Mouse (Mus musculus) layer of hippocampus, postnatal 10 days (tissue): ENCODE results near the gene Chfr. TPM values are rescaled to one million over a fixed set of nuclear protein-coding genes. Genes with fewer than 3 reads are reported as not detected.

Source experiments
- total RNA-seq, 2 experiments: library from RNA; stranded (reverse); gene quantifications; 2 replicates each; pipeline ENCODE4 v1.2.3; 2021

Chfr gene
- total RNA-seq, 2 experiments from 2014 or later, result 74.0 to 76.0 TPM

Other genes with a start within 250 kb of the Chfr start
- gene Gm15446, start 212.4 kb upstream of the Chfr start, total RNA-seq, result 10 to 100 TPM; 37.9 to 45.4 TPM
- 10 to 100 TPM; 52.4 to 62.0 TPM for gene Zfp932, start 139.3 kb upstream of the Chfr start, total RNA-seq
- 10 to 100 TPM in 1 of 2 experiments, 1 to 10 TPM in 1; 8.9 to 10.3 TPM for gene Gm17655, start 63.3 kb upstream of the Chfr start, total RNA-seq
- under 1 TPM; 0.73 to 0.89 TPM for gene Gm35315, start 41.4 kb upstream of the Chfr start, total RNA-seq
- 1 to 10 TPM; 3.3 to 4.6 TPM for gene Plcxd1, start 35.9 kb upstream of the Chfr start, total RNA-seq
- 10 to 100 TPM; 83.7 to 98.9 TPM for gene Gtpbp6, start 27.6 kb upstream of the Chfr start, total RNA-seq
- gene Zfp605, start 25.8 kb upstream of the Chfr start, total RNA-seq, result 10 to 100 TPM; 16.1 to 16.8 TPM
- gene Golga3, start 40.9 kb downstream of the Chfr start, total RNA-seq, result 10 to 100 TPM; 43.7 to 47.6 TPM
- gene Ankle2, start 95.2 kb downstream of the Chfr start, total RNA-seq, result 10 to 100 TPM; 32.0 to 40.6 TPM
- 10 to 100 TPM; 66.2 to 73.7 TPM for gene Pgam5, start 134.1 kb downstream of the Chfr start, total RNA-seq
- 1 to 10 TPM; 8.5 to 9.5 TPM for gene Pxmp2, start 150.3 kb downstream of the Chfr start, total RNA-seq
- gene Pole, start 150.5 kb downstream of the Chfr start, total RNA-seq, result 1 to 10 TPM; 4.8 to 7.6 TPM
- gene P2rx2, start 207.4 kb downstream of the Chfr start, total RNA-seq, result 1 to 10 TPM; 2.4 to 2.9 TPM
- gene Lrcol1, start 208.9 kb downstream of the Chfr start, total RNA-seq, result not detected